In the genomic region with DNA sequence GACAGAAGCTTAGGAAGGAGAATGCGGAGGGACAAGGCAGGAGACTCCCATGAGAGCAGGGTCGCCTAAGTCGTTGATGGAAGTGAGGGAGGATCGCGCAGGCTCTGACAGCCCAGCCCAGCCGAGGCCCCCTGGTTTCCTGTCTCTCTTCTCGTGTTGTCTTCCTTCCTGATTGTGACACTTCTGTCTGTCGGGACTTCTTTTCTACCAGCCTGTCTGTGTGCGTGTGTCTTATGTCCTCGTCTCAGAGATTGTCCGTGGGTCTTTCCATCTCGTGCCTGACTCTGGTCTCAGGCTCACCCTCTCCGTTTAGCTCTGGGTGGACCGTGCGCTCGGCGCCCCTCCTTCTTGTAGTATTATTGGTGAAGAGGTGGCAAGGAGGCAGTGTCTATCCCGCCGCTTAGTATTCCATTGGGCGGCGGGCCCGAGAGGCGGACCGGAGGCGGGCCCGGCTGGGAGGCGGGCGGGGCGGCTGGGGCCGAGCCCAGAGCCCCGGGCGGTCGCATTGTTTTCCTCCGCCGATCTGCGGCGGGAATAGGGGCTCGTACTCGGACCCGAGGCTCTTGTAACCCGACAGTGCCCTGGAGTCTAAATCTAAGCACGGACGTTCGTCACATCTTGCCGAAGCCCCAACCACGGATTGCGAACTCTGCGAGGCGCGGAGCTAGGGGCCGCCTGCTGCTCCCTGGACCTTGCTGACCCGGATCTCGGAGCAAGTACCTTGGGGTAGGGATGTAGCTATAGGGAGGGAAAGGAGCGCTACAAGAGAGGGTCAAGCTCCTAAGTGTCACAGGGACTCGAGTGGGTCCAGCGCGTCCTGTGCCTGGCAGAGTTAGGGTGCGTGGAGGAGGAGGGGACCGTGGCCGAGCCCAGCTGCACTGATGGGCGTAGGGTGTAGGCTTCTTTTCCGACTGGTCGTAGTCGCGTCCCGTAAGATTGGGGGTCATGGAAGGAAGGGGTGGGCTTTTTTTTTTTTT, we compare ENCODE assay signal across 7 mouse cellular contexts. TPM values are rescaled to one million over a fixed set of nuclear protein-coding genes. Genes with fewer than 3 reads are reported as not detected.
DNase-seq lines count a peak whose midpoint lies in the region; ATAC-seq lines count a peak whose summit lies in the region.

A gene (plus strand): TSS at position 471 of the 977 bp plus-strand sequence.

- DNase-seq in adrenal gland, postnatal 10 days, result peak; percentile 94
- peak; percentile 93 for DNase-seq in embryonic facial prominence, embryonic 10.5 days (ENCODE audit: low spot score)
- DNase-seq in heart, adult 11 months, result peak; percentile 100
- DNase-seq in kidney, adult 18-20 months, result peak; percentile 89
- peak; percentile 89 for DNase-seq in limb, embryonic 11.5 days (ENCODE audit: low spot score)
- DNase-seq in midbrain, embryonic 14.5 days, result peak; percentile 95
- DNase-seq in spleen, adult 18-20 months, result peak; percentile 74 to 83

- no peaks in the 10 kb centered on the region for H3K9me3 ChIP-seq in embryonic facial prominence, embryonic 10.5 days
- H3K9me3 ChIP-seq in limb, embryonic 11.5 days (ENCODE audit: control insufficient read depth, low read length), result no peaks in the 10 kb centered on the region
- H3K9me3 ChIP-seq in midbrain, embryonic 14.5 days (ENCODE audit: control insufficient read depth, low read length), result no peaks in the 10 kb centered on the region

- peak within 1 kb of the TSS; percentile 89 for H3K4me3 ChIP-seq in embryonic facial prominence, embryonic 10.5 days
- H3K4me3 ChIP-seq in limb, embryonic 11.5 days (ENCODE audit: low read depth, low read length), result peak within 1 kb of the TSS; percentile 82
- peak within 1 kb of the TSS; percentile 98 for H3K4me3 ChIP-seq in midbrain, embryonic 14.5 days (replicated peaks; ENCODE audit: low read depth, low read length)

- H3K27ac ChIP-seq in embryonic facial prominence, embryonic 10.5 days (replicated peaks), result peak within 1 kb of the TSS; percentile 86
- peak within 1 kb of the TSS; percentile 42; the same call in 1 of the 2 replicates for H3K27ac ChIP-seq in limb, embryonic 11.5 days (replicated peaks; ENCODE audit: low read depth, low read length)
- H3K27ac ChIP-seq in midbrain, embryonic 14.5 days (replicated peaks; ENCODE audit: low read depth, low read length), result peak within 1 kb of the TSS; percentile 87

- peak within 1 kb of the TSS; percentile 82 for H3K4me2 ChIP-seq in limb, embryonic 11.5 days (ENCODE audit: low read depth, severe bottlenecking)
- H3K4me2 ChIP-seq in midbrain, embryonic 14.5 days (ENCODE audit: low read length), result peak within 1 kb of the TSS; percentile 78

- under 1% methylated on average over 66 of the region's 66 CpGs for WGBS in embryonic facial prominence, embryonic 10.5 days
- 0% methylated on average over 66 of the region's 66 CpGs for WGBS in limb, embryonic 11.5 days
- under 1% methylated on average over 66 of the region's 66 CpGs for WGBS in midbrain, embryonic 14.5 days

- H3K9ac ChIP-seq in limb, embryonic 11.5 days (ENCODE audit: low read length), result peak within 1 kb of the TSS; percentile 83
- peak within 1 kb of the TSS; percentile 93 for H3K9ac ChIP-seq in midbrain, embryonic 14.5 days (replicated peaks; ENCODE audit: low read length)

- H3K27me3 ChIP-seq in embryonic facial prominence, embryonic 10.5 days (replicated peaks; ENCODE audit: low read depth, poor library complexity, severe bottlenecking), result peaks cover 59% of the 10 kb centered on the region
- H3K27me3 ChIP-seq in limb, embryonic 11.5 days (ENCODE audit: control insufficient read depth, insufficient read depth, low read length), result no peaks in the 10 kb centered on the region
- no peaks in the 10 kb centered on the region for H3K27me3 ChIP-seq in midbrain, embryonic 14.5 days (ENCODE audit: control insufficient read depth, insufficient read depth, low read length)

- H3K4me1 ChIP-seq in embryonic facial prominence, embryonic 10.5 days, result peaks cover 44% of the 10 kb centered on the region
- peaks cover 10% of the 10 kb centered on the region for H3K4me1 ChIP-seq in limb, embryonic 11.5 days (ENCODE audit: control insufficient read depth, insufficient read depth, low read length)
- peaks cover 30% of the 10 kb centered on the region for H3K4me1 ChIP-seq in midbrain, embryonic 14.5 days (ENCODE audit: control insufficient read depth, insufficient read depth, low read length)

- peaks cover 16% of the 10 kb centered on the region for H3K36me3 ChIP-seq in embryonic facial prominence, embryonic 10.5 days (replicated peaks)
- no peaks in the 10 kb centered on the region for H3K36me3 ChIP-seq in limb, embryonic 11.5 days (ENCODE audit: control insufficient read depth, insufficient read depth, low read length)
- peaks cover 14% of the 10 kb centered on the region for H3K36me3 ChIP-seq in midbrain, embryonic 14.5 days (ENCODE audit: control insufficient read depth, insufficient read depth, low read length)

- ATAC-seq in limb, embryonic 11.5 days (ENCODE audit: insufficient number of reproducible peaks, low FRiP score, low TSS enrichment, low read depth), result peak; percentile 93
- ATAC-seq in midbrain, embryonic 14.5 days (ENCODE audit: low FRiP score, low TSS enrichment), result peak; percentile 95

RNA-seq across cellular contexts. Expression of the gene that starts here (rescaled TPM):
- 10 to 100 TPM in 1 of 2 experiments, 1 to 10 TPM in 1; 8.3 to 17.1 TPM for total RNA-seq in adrenal gland, postnatal 10 days (2021)
- polyA plus RNA-seq in embryonic facial prominence, embryonic 10.5 days (2016; fragmentation: Nextera tagmentation; extraction: Ambion mirVana), result 6.8 and 9.2 TPM in 2 replicates
- 12.8 and 15.2 TPM in 2 replicates for polyA plus RNA-seq in limb, embryonic 11.5 days (2014; fragmentation: Nextera tagmentation; extraction: Ambion mirVana)
- polyA plus RNA-seq in midbrain, embryonic 14.5 days (2014; fragmentation: Nextera tagmentation; extraction: Ambion mirVana), result 39.0 and 44.4 TPM in 2 replicates

Comparison
In these comparisons a context has a peak if more than half of its experiments do, and no peak if none do; other contexts are left out.
1. Peak in every context shown above with its lines: DNase-seq, ATAC-seq, H3K4me3 ChIP-seq and H3K27ac ChIP-seq.